ENCODE assay signal across 16 mouse cellular contexts in the genomic region with DNA sequence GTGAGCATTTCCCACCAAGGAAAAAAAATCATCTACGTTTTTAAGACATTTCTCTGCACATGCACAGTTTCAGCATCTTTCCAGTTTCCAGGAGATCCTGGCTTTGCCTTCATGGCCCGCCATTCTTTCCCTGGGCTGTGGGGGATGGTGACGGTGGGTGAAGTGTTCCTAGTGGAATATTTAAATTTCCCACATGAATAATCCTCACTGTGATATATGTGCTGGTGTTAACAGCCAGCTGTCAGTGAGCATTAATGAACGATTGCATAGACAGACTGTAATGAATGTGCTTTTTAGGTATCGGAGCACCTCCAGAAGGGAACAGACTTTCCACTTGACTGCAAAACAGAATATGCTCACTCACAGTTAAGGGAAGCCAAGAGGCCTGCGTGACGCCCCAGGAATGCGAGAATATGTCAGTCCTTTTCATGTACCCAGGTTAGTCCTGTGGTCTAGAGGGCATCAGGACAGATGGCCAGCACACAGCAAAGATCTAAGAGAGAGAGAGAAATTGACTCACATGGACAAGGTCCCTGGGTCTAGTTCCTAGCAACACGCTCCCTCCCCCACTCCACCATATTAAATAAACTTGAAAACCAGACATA.
A peak's percentile ranks its signal among the peaks of the same experiment; 100 is the strongest.
DNase-seq lines count a peak whose midpoint lies in the region; ATAC-seq lines count a peak whose summit lies in the region.
"Had no signal": no experiment of that assay in that cellular context is flagged by ENCODE, and none has a peak within 500 bp of the region (broad histone marks: within the 10 kb centered on the region; RNA-seq: fewer than 3 reads in every experiment).

No protein-coding gene starts in this region.

- peaks cover 13% of the 10 kb centered on the region for H3K4me1 ChIP-seq in hindbrain, embryonic 13.5 days (replicated peaks)
- peaks cover 11% of the 10 kb centered on the region for H3K4me1 ChIP-seq in hindbrain, embryonic 12.5 days
- no peaks in the 10 kb centered on the region for H3K4me1 ChIP-seq in heart, embryonic 11.5 days (ENCODE audit: control insufficient read depth, insufficient read depth, low read length)
- H3K4me1 ChIP-seq: liver, embryonic 13.5 days had no signal

- no peaks in the 10 kb centered on the region for H3K27me3 ChIP-seq in hindbrain, embryonic 13.5 days
- H3K27me3 ChIP-seq in hindbrain, embryonic 12.5 days, result no peaks in the 10 kb centered on the region
- H3K27me3 ChIP-seq in heart, embryonic 11.5 days (ENCODE audit: control insufficient read depth, insufficient read depth, low read length), result no peaks in the 10 kb centered on the region
- H3K27me3 ChIP-seq: heart, embryonic 15.5 days; liver, embryonic 13.5 days had no signal

- H3K27ac ChIP-seq in hindbrain, embryonic 13.5 days, result peak overlapping the region; percentile 55; the same call in 1 of the 2 replicates
- no peak overlapping the region; the same call in 1 of the 2 replicates for H3K27ac ChIP-seq in hindbrain, embryonic 12.5 days
- no peak overlapping the region for H3K27ac ChIP-seq in heart, embryonic 11.5 days (ENCODE audit: low read depth, low read length)
- H3K27ac ChIP-seq: heart, embryonic 15.5 days; limb, embryonic 10.5 days; liver, embryonic 13.5 days had no signal

- no peaks in the 10 kb centered on the region for H3K9me3 ChIP-seq in hindbrain, embryonic 13.5 days
- H3K9me3 ChIP-seq in hindbrain, embryonic 12.5 days (replicated peaks), result no peaks in the 10 kb centered on the region
- no peaks in the 10 kb centered on the region for H3K9me3 ChIP-seq in heart, embryonic 11.5 days (replicated peaks; ENCODE audit: control insufficient read depth, low read length)
- H3K9me3 ChIP-seq: heart, embryonic 15.5 days; limb, embryonic 10.5 days had no signal

- H3K4me2 ChIP-seq in hindbrain, embryonic 13.5 days, result no peak overlapping the region
- H3K4me2 ChIP-seq in hindbrain, embryonic 12.5 days (replicated peaks), result no peak overlapping the region
- H3K4me2 ChIP-seq in heart, embryonic 11.5 days, result no peak overlapping the region
- H3K4me2 ChIP-seq: heart, embryonic 15.5 days; liver, embryonic 13.5 days had no signal

- H3K36me3 ChIP-seq in hindbrain, embryonic 13.5 days, result peaks cover 10% of the 10 kb centered on the region; the same call in 1 of the 2 replicates
- H3K36me3 ChIP-seq in hindbrain, embryonic 12.5 days, result no peaks in the 10 kb centered on the region
- no peaks in the 10 kb centered on the region for H3K36me3 ChIP-seq in heart, embryonic 11.5 days (ENCODE audit: control insufficient read depth, insufficient read depth, low read length)
- H3K36me3 ChIP-seq: heart, embryonic 15.5 days; liver, embryonic 13.5 days had no signal

- H3K4me3 ChIP-seq in hindbrain, embryonic 13.5 days, result no peak overlapping the region
- no peak overlapping the region for H3K4me3 ChIP-seq in hindbrain, embryonic 12.5 days
- no peak overlapping the region for H3K4me3 ChIP-seq in heart, embryonic 11.5 days (ENCODE audit: low read depth, low read length)
- H3K4me3 ChIP-seq: heart, embryonic 15.5 days; limb, embryonic 10.5 days; liver, embryonic 13.5 days; myocyte had no signal

- no peak; the same call in 1 of the 2 replicates for ATAC-seq in hindbrain, embryonic 13.5 days (ENCODE audit: low FRiP score)
- no peak for ATAC-seq in hindbrain, embryonic 12.5 days (ENCODE audit: low FRiP score)
- ATAC-seq in heart, embryonic 11.5 days (replicated peaks; ENCODE audit: insufficient number of reproducible peaks, low FRiP score, low TSS enrichment), result no peak

- no peak overlapping the region for H3K9ac ChIP-seq in hindbrain, embryonic 13.5 days
- no peak overlapping the region for H3K9ac ChIP-seq in hindbrain, embryonic 12.5 days
- H3K9ac ChIP-seq in heart, embryonic 11.5 days (ENCODE audit: low read depth, low read length), result no peak overlapping the region
- H3K9ac ChIP-seq: heart, embryonic 15.5 days; liver, embryonic 13.5 days had no signal

- DNase-seq in retina, postnatal 1 day, result peak; percentile 18
- DNase-seq in retina, embryonic 14.5 days (ENCODE audit: low spot score), result no peak
- peak; percentile 46 to 64 for DNase-seq in cerebellum, postnatal 25 days
- DNase-seq in natural killer cell, adult 2 months (ENCODE audit: low spot score in 2 of 2), result no peak
- DNase-seq: embryo, embryonic 11 days; kidney, adult 8-10 months; kidney, postnatal 4 days; layer of hippocampus, postnatal 36 days; liver, embryonic 13.5 days; right cerebral cortex, postnatal 4 days had no signal

- WGBS in hindbrain, embryonic 13.5 days, result 58% methylated on average over 9 of the region's 9 CpGs
- WGBS in hindbrain, embryonic 12.5 days, result 67% methylated on average over 9 of the region's 9 CpGs
- 73% methylated on average over 9 of the region's 9 CpGs for WGBS in heart, embryonic 11.5 days (ENCODE audit: insufficient replicate concordance)

Comparison
In these comparisons a context has a peak if more than half of its experiments do, and no peak if none do; other contexts are left out.
1. DNase-seq: peak in retina, postnatal 1 day (single experiment) and cerebellum, postnatal 25 days (2 of 2); none in retina, embryonic 14.5 days (single experiment) and natural killer cell, adult 2 months (0 of 2).